Mouse (Mus musculus) cerebellum, postnatal 4 days (tissue): Measurements from ENCODE around the gene Utp4.
"Not testable (repeated sequence)": the region's sequence is repeated elsewhere in the genome, so short reads cannot be mapped to it uniquely, and the experiment has no call there.

Source experiments
- DNase-seq, 2 experiments: peaks; one replicate each; pipeline ENCODE4 v3.0.0; 2022; ENCODE audit warnings: low spot score in 2 of 2, mixed read lengths in 1 of 2

Gene Utp4

GRCm38 (mm10) chr8:106905727-106906480, 12.5 kb downstream of the Utp4 start:
- peak in 1 of 2 experiments; percentile 26 for DNase-seq

GRCm38 (mm10) chr8:106906635-106907034, 13.2 kb downstream of the Utp4 start:
- no peak for DNase-seq

GRCm38 (mm10) chr8:106907450-106907849, 14.0 kb downstream of the Utp4 start:
- no peak for DNase-seq

- DNase-seq = no peak
Measured at GRCm38 (mm10) chr8:106908291-106908690, 14.9 kb downstream of the Utp4 start.

- DNase-seq = no peak
Measured at GRCm38 (mm10) chr8:106913631-106914030, 20.2 kb downstream of the Utp4 start.

- DNase-seq = no peak
Measured at GRCm38 (mm10) chr8:106919721-106920394, 26.4 kb downstream of the Utp4 start.

GRCm38 (mm10) chr8:106920395-106920741, 26.9 kb downstream of the Utp4 start:
- no peak for DNase-seq

GRCm38 (mm10) chr8:106924057-106924456, 30.6 kb downstream of the Utp4 start:
- DNase-seq = no peak

- no peak for DNase-seq
Measured at GRCm38 (mm10) chr8:106924904-106925349, 31.5 kb downstream of the Utp4 start.

GRCm38 (mm10) chr8:106925446-106925845, 32.0 kb downstream of the Utp4 start:
- no peak for DNase-seq

GRCm38 (mm10) chr8:106927247-106927646, 33.8 kb downstream of the Utp4 start:
- no peak for DNase-seq

- DNase-seq = not testable (repeated sequence)
Measured at GRCm38 (mm10) chr8:106928182-106928581, 34.7 kb downstream of the Utp4 start.

GRCm38 (mm10) chr8:106929155-106929913, 35.9 kb downstream of the Utp4 start:
- DNase-seq = no peak

GRCm38 (mm10) chr8:106929921-106930320, 36.5 kb downstream of the Utp4 start:
- DNase-seq = no peak

GRCm38 (mm10) chr8:106932376-106933065, 39.1 kb downstream of the Utp4 start:
- DNase-seq = no peak

GRCm38 (mm10) chr8:106933506-106934143, 40.2 kb downstream of the Utp4 start:
- no peak for DNase-seq

GRCm38 (mm10) chr8:106934226-106934977, 41.0 kb downstream of the Utp4 start:
- no peak for DNase-seq

- peak; percentile 76 to 93 for DNase-seq
Measured at GRCm38 (mm10) chr8:106935324-106935869, 42.0 kb downstream of the Utp4 start, which contains the start of gene Sntb2. Sntb2 (plus strand) TSS chr8:106935750.

- peak; percentile 22 to 38 for DNase-seq
Measured at GRCm38 (mm10) chr8:106935899-106936477, 42.6 kb downstream of the Utp4 start.
